Mouse (Mus musculus): Measurements from ENCODE around the gene Rab1b. TPM values are rescaled to one million over a fixed set of nuclear protein-coding genes. Genes with fewer than 3 reads are reported as not detected.

Gene Rab1b
- total and polyA plus RNA-seq, 2 experiments from 2014 or later, result 204 to 242 TPM

GRCm38 (mm10) chr19:5062041-5062440, 44.8 kb downstream of the Rab1b start:
- H3K27me3 ChIP-seq (ENCODE audit: insufficient read depth, low read length), result peaks cover 3% of the 10 kb centered on the region; the same call in 1 of the 2 replicates
- H3K9ac ChIP-seq (replicated peaks; ENCODE audit: low read length, poor library complexity, severe bottlenecking), result no peak overlapping the region
- no peaks in the 10 kb centered on the region for H3K4me1 ChIP-seq (ENCODE audit: insufficient read depth, low read length)
- no peak overlapping the region for H3K4me2 ChIP-seq (ENCODE audit: low read depth, low read length, poor library complexity, severe bottlenecking)
- H3K9me3 ChIP-seq (ENCODE audit: low read length), result no peaks in the 10 kb centered on the region
- ATAC-seq (ENCODE audit: low FRiP score), result no peak
- WGBS, result 85% methylated on average over 5 of the region's 5 CpGs
- H3K4me3 ChIP-seq (ENCODE audit: low read depth, low read length), result no peak overlapping the region
- H3K36me3 ChIP-seq (ENCODE audit: insufficient read depth, low read length), result no peaks in the 10 kb centered on the region
- TF ChIP-seq CTCF (IDR thresholded peaks at IDR 0.05), result no peak
- H3K27ac ChIP-seq (ENCODE audit: low read depth, low read length), result no peak overlapping the region
- DNase-seq (ENCODE audit: low spot score), result no peak

- Histone ChIP-seq H3K27me3 (ENCODE audit: insufficient read depth, low read length) (no peaks in the 10 kb centered on the region), H3K4me2 (ENCODE audit: low read depth, low read length, poor library complexity, severe bottlenecking) (no peak overlapping the region), H3K9me3 (ENCODE audit: low read length) (no peaks in the 10 kb centered on the region), H3K4me3 (ENCODE audit: low read depth, low read length) (no peak overlapping the region), H3K4me1 (ENCODE audit: insufficient read depth, low read length) (no peaks in the 10 kb centered on the region), H3K9ac (replicated peaks; ENCODE audit: low read length, poor library complexity, severe bottlenecking) (no peak overlapping the region), H3K36me3 (ENCODE audit: insufficient read depth, low read length) (no peaks in the 10 kb centered on the region), H3K27ac (ENCODE audit: low read depth, low read length) (no peak overlapping the region)
- no peak for DNase-seq (ENCODE audit: low spot score)
- 56% methylated on average over 4 of the region's 5 CpGs for WGBS
- TF ChIP-seq CTCF (IDR thresholded peaks at IDR 0.05), result no peak
- ATAC-seq (ENCODE audit: low FRiP score), result no peak
These were observed 46.2 kb downstream of the Rab1b start for GRCm38 (mm10) chr19:5060365-5061330.

- H3K4me1 ChIP-seq (ENCODE audit: insufficient read depth, low read length), result no peaks in the 10 kb centered on the region
- H3K4me3 ChIP-seq (ENCODE audit: low read depth, low read length), result no peak overlapping the region
- no peak overlapping the region for H3K4me2 ChIP-seq (ENCODE audit: low read depth, low read length, poor library complexity, severe bottlenecking)
- 0 out of 2 replicates have a peak, but pooled peaks have one; percentile 15 for ATAC-seq (ENCODE audit: low FRiP score)
- H3K36me3 ChIP-seq (ENCODE audit: insufficient read depth, low read length), result no peaks in the 10 kb centered on the region
- no peak overlapping the region for H3K27ac ChIP-seq (ENCODE audit: low read depth, low read length)
- 22% methylated on average over 10 of the region's 10 CpGs for WGBS
- no peaks in the 10 kb centered on the region for H3K9me3 ChIP-seq (ENCODE audit: low read length)
- no peak overlapping the region for H3K9ac ChIP-seq (replicated peaks; ENCODE audit: low read length, poor library complexity, severe bottlenecking)
- H3K27me3 ChIP-seq (ENCODE audit: insufficient read depth, low read length), result no peaks in the 10 kb centered on the region
- no peak for DNase-seq (ENCODE audit: low spot score)
- TF ChIP-seq CTCF (IDR thresholded peaks at IDR 0.05), result no peak
These were observed 47.8 kb downstream of the Rab1b start for GRCm38 (mm10) chr19:5058801-5059771.

GRCm38 (mm10) chr19:5057876-5058775, 48.7 kb downstream of the Rab1b start:
- DNase-seq (ENCODE audit: low spot score) (no peak), ATAC-seq (ENCODE audit: low FRiP score) (no peak)
- Histone ChIP-seq H3K27me3 (ENCODE audit: insufficient read depth, low read length) (peaks cover 6% of the 10 kb centered on the region; the same call in 1 of the 2 replicates), H3K27ac (ENCODE audit: low read depth, low read length) (no peak overlapping the region), H3K4me2 (ENCODE audit: low read depth, low read length, poor library complexity, severe bottlenecking) (no peak overlapping the region), H3K4me1 (ENCODE audit: insufficient read depth, low read length) (no peaks in the 10 kb centered on the region), H3K9ac (replicated peaks; ENCODE audit: low read length, poor library complexity, severe bottlenecking) (no peak overlapping the region), H3K36me3 (ENCODE audit: insufficient read depth, low read length) (no peaks in the 10 kb centered on the region), H3K4me3 (ENCODE audit: low read depth, low read length) (no peak overlapping the region), H3K9me3 (ENCODE audit: low read length) (no peaks in the 10 kb centered on the region)
- 27% methylated on average over 16 of the region's 16 CpGs for WGBS
- no peak for TF ChIP-seq CTCF (IDR thresholded peaks at IDR 0.05)

- Histone ChIP-seq H3K27ac (ENCODE audit: low read depth, low read length) (no peak overlapping the region), H3K9me3 (ENCODE audit: low read length) (no peaks in the 10 kb centered on the region), H3K9ac (replicated peaks; ENCODE audit: low read length, poor library complexity, severe bottlenecking) (no peak overlapping the region), H3K4me2 (ENCODE audit: low read depth, low read length, poor library complexity, severe bottlenecking) (no peak overlapping the region), H3K4me1 (ENCODE audit: insufficient read depth, low read length) (no peaks in the 10 kb centered on the region), H3K4me3 (ENCODE audit: low read depth, low read length) (no peak overlapping the region), H3K36me3 (ENCODE audit: insufficient read depth, low read length) (no peaks in the 10 kb centered on the region), H3K27me3 (ENCODE audit: insufficient read depth, low read length) (peaks cover 20% of the 10 kb centered on the region; the same call in 1 of the 2 replicates)
- ATAC-seq (ENCODE audit: low FRiP score), result peak; percentile 50; the same call in 1 of the 2 replicates
- DNase-seq (ENCODE audit: low spot score), result peak; percentile 60
- WGBS, result 11% methylated on average over 6 of the region's 6 CpGs
- TF ChIP-seq CTCF (IDR thresholded peaks at IDR 0.05), result peak; percentile 82
These were observed 50.6 kb downstream of the Rab1b start for GRCm38 (mm10) chr19:5056251-5056650.

Measured in midbrain, postnatal 0 days (tissue).